Mouse (Mus musculus) lung, embryonic 16.5 days (tissue): ENCODE results near the gene Kif26b. TPM values are rescaled to one million over a fixed set of nuclear protein-coding genes. Genes with fewer than 3 reads are reported as not detected.

Experiments used
- ATAC-seq: fragments of 200-750 bp; cut with Nextera tagmentation; 2 replicates; pipeline ENCODE4 v1.8.0; 2017; ENCODE audit warnings: low read depth, mild to moderate bottlenecking, moderate library complexity
- H3K27ac ChIP-seq: fragments of 300-500 bp; sonication (generic); 2 replicates; pipeline ENCODE4 v1.5.1; 2014; ENCODE audit warnings: mild to moderate bottlenecking, control low read depth, low read length
- H3K27me3 ChIP-seq: fragments of 300-500 bp; sonication (generic); 2 replicates; pipeline ENCODE4 v1.6.1; 2014; ENCODE audit warnings: low read depth, low read length, mixed read lengths; ENCODE audit not compliant: control insufficient read depth, insufficient read depth
- H3K36me3 ChIP-seq: fragments of 300-500 bp; sonication (generic); 2 replicates; pipeline ENCODE4 v1.6.1; 2014; ENCODE audit warnings: low read length; ENCODE audit not compliant: control insufficient read depth, insufficient read depth
- H3K4me1 ChIP-seq: fragments of 300-500 bp; sonication (generic); replicated peaks from 2 replicates; pipeline ENCODE4 v1.6.1; 2014; ENCODE audit warnings: low read length, mixed read lengths; ENCODE audit not compliant: control insufficient read depth, insufficient read depth
- H3K4me2 ChIP-seq: fragments of 300-500 bp; sonication (generic); 2 replicates; pipeline ENCODE4 v1.6.1; 2014; ENCODE audit warnings: low read depth, low read length, control low read depth
- H3K4me3 ChIP-seq: fragments of 300-500 bp; sonication (generic); 2 replicates; pipeline ENCODE4 v1.5.1; 2014; ENCODE audit warnings: mild to moderate bottlenecking, low read length, control low read depth
- H3K9ac ChIP-seq: fragments of 300-500 bp; sonication (generic); 2 replicates; pipeline ENCODE4 v1.6.1; 2014; ENCODE audit warnings: low read length, control low read depth
- H3K9me3 ChIP-seq: fragments of 300-500 bp; sonication (generic); 2 replicates; pipeline ENCODE4 v1.6.1; 2016; ENCODE audit warnings: low read length; ENCODE audit not compliant: control insufficient read depth
- WGBS: fragments of 180-500 bp; shearing (Covaris S2); extraction: QIAGEN DNeasy Blood & Tissue Kit; methylation state at CpG from one replicate; pipeline ENCODE4 v1.1.7; 2014; 5-methylcytosine and 5-hydroxymethylcytosine counted together
- polyA plus RNA-seq: library from polyadenylated mRNA; unstranded; fragments of >200 nt; fragmentation: Nextera tagmentation; extraction: Ambion mirVana; gene quantifications from 2 replicates; pipeline ENCODE4 v1.2.1, GENCODE M21; 2015

Gene Kif26b
- polyA plus RNA-seq, 1 experiment from 2014 or later, result 0.68 TPM

DNA sequence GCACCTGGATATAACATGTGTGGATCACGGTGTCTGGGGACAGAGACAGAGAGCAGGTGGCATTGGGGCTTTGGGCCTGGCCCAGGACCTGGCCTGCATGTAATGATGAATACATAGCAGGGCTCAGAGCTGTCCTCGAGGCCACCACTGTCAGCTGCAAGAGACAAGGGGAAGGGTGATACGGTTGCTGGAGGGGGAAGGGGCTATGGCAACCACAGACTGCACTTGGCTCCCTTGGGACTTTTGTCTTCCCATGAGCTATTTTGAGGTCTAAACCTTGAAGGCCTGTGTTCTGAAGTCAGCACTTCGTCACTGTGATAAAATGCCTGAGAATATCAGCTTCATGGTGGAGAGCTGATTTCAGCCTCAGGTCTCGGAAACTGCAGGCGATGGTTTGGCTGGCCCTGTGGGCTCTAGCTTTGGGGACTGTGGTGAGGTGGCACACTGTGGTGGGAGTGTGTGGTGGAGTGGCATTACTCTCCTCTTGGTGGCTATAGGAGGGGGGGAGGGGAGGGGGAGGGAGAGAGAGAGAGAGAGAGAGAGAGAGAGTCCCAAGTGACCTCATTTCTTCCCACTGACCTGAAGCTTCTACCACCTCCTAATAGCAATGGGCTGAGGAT lies 23.5 kb downstream of the Kif26b start:
- ATAC-seq, result no peak
- Histone ChIP-seq H3K4me2 (no peak overlapping the region), H3K4me3 (no peak overlapping the region), H3K36me3 (no peaks in the 10 kb centered on the region), H3K4me1 (no peaks in the 10 kb centered on the region), H3K27me3 (no peaks in the 10 kb centered on the region), H3K9me3 (no peaks in the 10 kb centered on the region), H3K27ac (no peak overlapping the region), H3K9ac (no peak overlapping the region)
- WGBS, result 80% methylated on average over 6 of the region's 6 CpGs

DNA sequence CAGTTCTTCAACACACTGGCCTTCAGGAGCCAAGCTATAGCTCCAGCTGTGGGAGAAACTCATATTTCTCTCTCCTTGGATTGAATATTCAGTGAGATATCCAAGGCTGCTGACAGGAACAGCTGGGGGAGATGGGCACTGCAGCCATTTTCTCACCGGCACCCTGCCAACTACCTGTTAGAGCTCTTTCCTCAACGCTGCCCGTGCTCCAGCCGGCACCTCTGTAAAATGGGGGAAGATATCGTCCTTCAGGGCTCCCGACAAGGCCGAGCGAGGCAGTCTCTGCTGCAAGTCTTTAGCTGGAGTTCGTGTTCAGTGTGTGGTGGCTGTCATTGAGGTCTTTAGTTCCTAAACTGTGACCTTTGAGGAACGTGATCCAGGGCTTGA lies 24.0 kb downstream of the Kif26b start:
- no peaks in the 10 kb centered on the region for H3K27me3 ChIP-seq
- H3K4me3 ChIP-seq, result no peak overlapping the region
- H3K27ac ChIP-seq, result no peak overlapping the region
- H3K9ac ChIP-seq, result no peak overlapping the region
- no peak overlapping the region for H3K4me2 ChIP-seq
- ATAC-seq, result no peak
- no peaks in the 10 kb centered on the region for H3K9me3 ChIP-seq
- no peaks in the 10 kb centered on the region for H3K4me1 ChIP-seq
- no peaks in the 10 kb centered on the region for H3K36me3 ChIP-seq
- 60% methylated on average over 10 of the region's 10 CpGs for WGBS

DNA sequence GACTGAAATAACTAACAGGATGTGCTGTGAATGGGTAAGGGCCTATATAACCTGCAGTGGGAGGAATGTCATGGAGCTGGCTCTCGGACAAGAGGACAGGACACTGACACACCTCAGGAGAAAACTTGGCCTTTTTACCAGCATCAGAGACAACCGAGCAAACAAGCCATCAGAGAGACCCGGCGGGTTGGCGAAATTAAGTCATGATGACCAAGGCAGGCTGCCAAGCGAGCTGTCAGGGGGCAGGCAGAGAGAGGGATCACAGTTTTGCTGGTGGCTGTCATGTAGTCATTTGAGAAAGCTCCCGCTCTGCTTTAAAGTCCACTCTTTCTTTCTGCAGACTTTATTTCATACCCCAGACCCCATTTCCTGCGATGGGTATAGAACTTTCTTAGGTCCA lies 27.3 kb downstream of the Kif26b start:
- H3K4me3 ChIP-seq, result no peak overlapping the region
- H3K27me3 ChIP-seq, result no peaks in the 10 kb centered on the region
- no peak overlapping the region for H3K4me2 ChIP-seq
- no peaks in the 10 kb centered on the region for H3K4me1 ChIP-seq
- 74% methylated on average over 8 of the region's 8 CpGs for WGBS
- H3K9me3 ChIP-seq, result no peaks in the 10 kb centered on the region
- H3K9ac ChIP-seq, result no peak overlapping the region
- no peak overlapping the region for H3K27ac ChIP-seq
- no peaks in the 10 kb centered on the region for H3K36me3 ChIP-seq
- ATAC-seq, result no peak

- Histone ChIP-seq H3K9me3 (no peaks in the 10 kb centered on the region), H3K27ac (no peak overlapping the region), H3K4me2 (no peak overlapping the region), H3K4me1 (no peaks in the 10 kb centered on the region), H3K27me3 (no peaks in the 10 kb centered on the region), H3K4me3 (no peak overlapping the region), H3K9ac (no peak overlapping the region), H3K36me3 (no peaks in the 10 kb centered on the region)
- WGBS, result 100% methylated on average over 1 of the region's 1 CpGs
- ATAC-seq, result no peak
Measured at GRCm38 (mm10) chr1:178560043-178560442, 31.1 kb downstream of the Kif26b start.

DNA sequence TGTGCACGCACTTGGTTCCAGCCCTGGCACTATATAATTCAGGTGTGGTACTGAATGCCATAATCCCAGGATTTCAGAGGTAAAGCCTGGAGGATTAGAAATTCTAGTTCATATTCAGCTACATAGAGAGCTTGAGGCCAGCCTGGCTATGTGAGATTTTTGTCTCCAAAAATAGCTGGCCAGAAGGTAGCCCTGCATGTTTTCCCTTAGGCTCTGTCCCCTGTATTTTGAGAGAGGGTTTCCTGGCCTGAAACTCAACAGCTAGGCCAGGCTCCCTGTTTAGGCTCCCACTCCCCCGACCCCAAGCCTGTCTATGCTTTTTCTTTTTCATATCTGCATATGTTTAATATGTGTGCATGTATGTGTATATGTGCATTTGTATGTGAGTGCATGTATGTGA lies 34.9 kb downstream of the Kif26b start:
- no peak overlapping the region for H3K9ac ChIP-seq
- H3K36me3 ChIP-seq, result no peaks in the 10 kb centered on the region
- no peaks in the 10 kb centered on the region for H3K9me3 ChIP-seq
- WGBS, result 79% methylated on average over 2 of the region's 2 CpGs
- H3K27ac ChIP-seq, result no peak overlapping the region
- no peaks in the 10 kb centered on the region for H3K27me3 ChIP-seq
- no peak overlapping the region for H3K4me2 ChIP-seq
- ATAC-seq, result no peak
- no peak overlapping the region for H3K4me3 ChIP-seq
- H3K4me1 ChIP-seq, result no peaks in the 10 kb centered on the region

DNA sequence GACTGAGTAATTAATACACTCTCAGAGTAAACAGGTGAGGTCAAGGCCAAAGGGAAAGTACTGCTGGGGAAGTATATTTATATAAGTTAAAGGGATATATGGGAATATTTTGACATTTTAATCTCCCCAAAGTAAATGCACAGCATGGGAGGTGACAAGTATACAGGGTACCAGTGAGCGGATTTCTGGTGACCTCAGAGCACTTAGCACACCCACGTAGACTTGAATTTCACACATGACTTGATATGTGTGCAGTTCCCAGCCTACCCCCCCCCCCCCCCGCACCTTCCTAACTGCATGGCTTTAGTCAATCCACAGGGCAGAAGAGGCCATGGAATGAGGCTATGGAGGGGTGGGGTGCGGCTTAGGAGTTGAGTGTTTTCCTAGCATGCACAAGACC lies 35.9 kb downstream of the Kif26b start:
- Histone ChIP-seq H3K4me3 (no peak overlapping the region), H3K9ac (no peak overlapping the region), H3K4me2 (no peak overlapping the region), H3K4me1 (no peaks in the 10 kb centered on the region), H3K9me3 (no peaks in the 10 kb centered on the region), H3K36me3 (no peaks in the 10 kb centered on the region), H3K27me3 (no peaks in the 10 kb centered on the region), H3K27ac (no peak overlapping the region)
- no peak for ATAC-seq
- WGBS, result 64% methylated on average over 4 of the region's 4 CpGs

DNA sequence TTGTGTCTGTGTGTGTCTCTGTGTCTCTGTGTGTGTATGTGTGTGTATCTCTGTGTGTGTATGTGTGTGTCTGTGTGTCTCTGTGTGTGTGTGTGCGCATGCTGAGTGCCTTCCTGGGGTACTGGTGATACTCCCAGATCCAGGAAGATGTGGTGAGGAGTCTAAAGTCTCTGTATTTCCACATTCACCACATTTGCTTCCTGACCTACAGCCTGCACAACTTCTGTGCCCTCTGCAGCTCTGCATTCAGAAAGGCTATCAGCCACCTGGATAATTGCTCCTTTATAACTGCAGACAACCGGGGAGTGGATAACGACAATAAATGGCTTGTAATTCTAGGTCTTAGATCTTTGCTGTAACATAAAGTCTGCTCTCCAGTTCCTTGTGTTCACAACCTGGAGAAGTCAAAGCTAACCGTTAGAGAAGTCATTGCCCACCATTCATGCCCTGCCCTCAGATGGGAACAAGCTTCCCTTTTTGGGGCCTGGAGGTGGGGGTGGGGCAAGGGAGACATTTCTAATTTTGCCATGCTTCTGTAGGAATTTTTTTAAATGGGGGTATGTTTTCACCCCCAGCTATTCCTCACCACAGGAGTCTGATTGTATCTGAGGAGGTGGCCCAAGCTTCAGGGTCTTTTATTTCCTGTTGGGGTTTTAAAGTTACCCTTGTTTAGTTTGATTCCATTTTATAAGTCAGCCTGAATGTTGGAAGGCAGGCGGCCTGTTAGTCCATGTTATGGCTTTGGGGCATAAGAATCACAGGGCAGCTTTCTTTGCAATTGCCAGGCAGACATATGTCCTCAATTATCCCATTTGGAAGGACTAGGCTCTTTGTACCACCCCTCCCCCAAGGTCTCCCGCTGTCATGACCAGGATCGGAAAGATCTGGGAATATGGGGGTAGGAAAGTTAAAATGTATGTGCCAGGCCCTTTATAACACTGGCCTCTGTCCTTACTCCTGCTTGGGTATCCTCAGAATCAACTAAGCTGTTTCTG lies 39.9 kb downstream of the Kif26b start:
- Histone ChIP-seq H3K27ac (no peak overlapping the region), H3K4me2 (no peak overlapping the region), H3K4me3 (no peak overlapping the region), H3K4me1 (0 out of 2 replicates have a peak, but pooled peaks cover 3% of the 10 kb centered on the region), H3K36me3 (no peaks in the 10 kb centered on the region), H3K9ac (no peak overlapping the region), H3K27me3 (no peaks in the 10 kb centered on the region), H3K9me3 (no peaks in the 10 kb centered on the region)
- 76% methylated on average over 7 of the region's 7 CpGs for WGBS
- no peak for ATAC-seq

GRCm38 (mm10) chr1:178571009-178571408 lies 42.1 kb downstream of the Kif26b start:
- no peaks in the 10 kb centered on the region for H3K27me3 ChIP-seq
- H3K27ac ChIP-seq, result no peak overlapping the region
- no peak overlapping the region for H3K4me2 ChIP-seq
- H3K4me1 ChIP-seq, result 0 out of 2 replicates have a peak, but pooled peaks cover 3% of the 10 kb centered on the region
- H3K4me3 ChIP-seq, result no peak overlapping the region
- 79% methylated on average over 4 of the region's 4 CpGs for WGBS
- H3K9me3 ChIP-seq, result 0 out of 2 replicates have a peak, but pooled peaks cover 7% of the 10 kb centered on the region
- no peak overlapping the region for H3K9ac ChIP-seq
- H3K36me3 ChIP-seq, result no peaks in the 10 kb centered on the region
- ATAC-seq, result no peak

GRCm38 (mm10) chr1:178571885-178572444 lies 43.0 kb downstream of the Kif26b start:
- H3K9ac ChIP-seq, result no peak overlapping the region
- WGBS, result 60% methylated on average over 13 of the region's 13 CpGs
- no peak for ATAC-seq
- no peak overlapping the region for H3K4me3 ChIP-seq
- 0 out of 2 replicates have a peak, but pooled peaks cover 3% of the 10 kb centered on the region for H3K4me1 ChIP-seq
- H3K4me2 ChIP-seq, result no peak overlapping the region
- no peaks in the 10 kb centered on the region for H3K27me3 ChIP-seq
- 0 out of 2 replicates have a peak, but pooled peaks cover 7% of the 10 kb centered on the region for H3K9me3 ChIP-seq
- no peak overlapping the region for H3K27ac ChIP-seq
- H3K36me3 ChIP-seq, result no peaks in the 10 kb centered on the region
